Mouse (Mus musculus): ENCODE measurements at regions not wholly inside any gene's neighbourhood (a gene's known extent, or its start where the extent isn't known, plus 50 kb on each side); places are given as distances from the start of the nearest gene placed in this dataset.
A peak's percentile ranks its signal among the peaks of the same experiment; 100 is the strongest.

GRCm38 (mm10) chr12:5566231-5566630, 190.7 kb upstream of the Klhl29 start:
- Histone ChIP-seq H3K27ac (no peak overlapping the region), H3K4me3 (no peak overlapping the region)
- DNase-seq: no peak
- no peak for TF ChIP-seq CTCF (IDR thresholded peaks at IDR 0.05)
- intact Hi-C loops (cut with DNase I): no loop called here

- Histone ChIP-seq H3K27ac (no peak overlapping the region), H3K4me3 (no peak overlapping the region)
- TF ChIP-seq CTCF (IDR thresholded peaks at IDR 0.05): no peak
- no peak for DNase-seq
- intact Hi-C loops (cut with DNase I): no loop called here
Observed at GRCm38 (mm10) chr12:5552607-5553006, 177.1 kb upstream of the Klhl29 start.

- intact Hi-C loops (cut with DNase I): no loop called here
- DNase-seq: no peak
- no peak overlapping the region for H3K27ac ChIP-seq
- H3K4me3 ChIP-seq: no peak overlapping the region
- TF ChIP-seq CTCF (IDR thresholded peaks at IDR 0.05): no peak
Observed at GRCm38 (mm10) chr12:5551901-5552300, 176.4 kb upstream of the Klhl29 start.

- Histone ChIP-seq H3K27ac (no peak overlapping the region), H3K4me3 (no peak overlapping the region)
- no peak for TF ChIP-seq CTCF (IDR thresholded peaks at IDR 0.05)
- no peak for DNase-seq
- intact Hi-C loops (cut with DNase I): no loop called here
Observed at GRCm38 (mm10) chr12:5549796-5550195, 174.3 kb upstream of the Klhl29 start.

GRCm38 (mm10) chr12:5547698-5548097, 172.2 kb upstream of the Klhl29 start:
- no peak for TF ChIP-seq CTCF (IDR thresholded peaks at IDR 0.05)
- DNase-seq: no peak
- intact Hi-C loops (cut with DNase I): no loop called here
- Histone ChIP-seq H3K4me3 (no peak overlapping the region), H3K27ac (no peak overlapping the region)

- Histone ChIP-seq H3K4me3 (no peak overlapping the region), H3K27ac (no peak overlapping the region)
- TF ChIP-seq CTCF (IDR thresholded peaks at IDR 0.05): no peak
- DNase-seq: no peak
- intact Hi-C loops (cut with DNase I): no loop called here
Observed at GRCm38 (mm10) chr12:5542701-5543100, 167.2 kb upstream of the Klhl29 start.

GRCm38 (mm10) chr12:5496299-5496698, 120.8 kb upstream of the Klhl29 start:
- no peak for TF ChIP-seq CTCF (IDR thresholded peaks at IDR 0.05)
- DNase-seq: no peak
- intact Hi-C loops (cut with DNase I): no loop called here
- no peak overlapping the region for H3K4me3 ChIP-seq
- H3K27ac ChIP-seq: no peak overlapping the region

- Histone ChIP-seq H3K27ac (no peak overlapping the region), H3K4me3 (no peak overlapping the region)
- no peak for TF ChIP-seq CTCF (IDR thresholded peaks at IDR 0.05)
- intact Hi-C loops (cut with DNase I): no loop called here
- DNase-seq: peak; percentile 21
Observed at GRCm38 (mm10) chr12:5494657-5495512, 119.4 kb upstream of the Klhl29 start.

- H3K27ac ChIP-seq: no peak overlapping the region
- TF ChIP-seq CTCF (IDR thresholded peaks at IDR 0.05): no peak
- H3K4me3 ChIP-seq: no peak overlapping the region
- intact Hi-C loops (cut with DNase I): no loop called here
- no peak for DNase-seq
Observed at GRCm38 (mm10) chr12:5464250-5464899, 88.9 kb upstream of the Klhl29 start.

- DNase-seq: no peak
- peak; percentile 33 for TF ChIP-seq CTCF (IDR thresholded peaks at IDR 0.05)
- no peak overlapping the region for H3K27ac ChIP-seq
- H3K4me3 ChIP-seq: no peak overlapping the region
- intact Hi-C loops (cut with DNase I): loop anchor here (10.0 kb wide), 1 partner anchor 132 kb away; no protein-coding TSS in a partner anchor
Observed at GRCm38 (mm10) chr12:5453157-5453556, 77.7 kb upstream of the Klhl29 start.

- DNase-seq: no peak
- no peak overlapping the region for H3K4me3 ChIP-seq
- intact Hi-C loops (cut with DNase I): no loop called here
- no peak for TF ChIP-seq CTCF (IDR thresholded peaks at IDR 0.05)
- H3K27ac ChIP-seq: no peak overlapping the region
Observed at GRCm38 (mm10) chr12:5443730-5444129, 68.2 kb upstream of the Klhl29 start.

GRCm38 (mm10) chr12:5443091-5443531, 67.6 kb upstream of the Klhl29 start:
- intact Hi-C loops (cut with DNase I): no loop called here
- H3K4me3 ChIP-seq: no peak overlapping the region
- DNase-seq: no peak
- H3K27ac ChIP-seq: no peak overlapping the region
- no peak for TF ChIP-seq CTCF (IDR thresholded peaks at IDR 0.05)

- Histone ChIP-seq H3K27ac (no peak overlapping the region), H3K4me3 (no peak overlapping the region)
- no peak for DNase-seq
- intact Hi-C loops (cut with DNase I): no loop called here
- TF ChIP-seq CTCF (IDR thresholded peaks at IDR 0.05): no peak
Observed at GRCm38 (mm10) chr12:5442679-5443078, 67.2 kb upstream of the Klhl29 start.

All from gastrocnemius, adult 2 months (tissue).